Mouse (Mus musculus) ES-E14 (cell line): ENCODE results near the gene Gm47995.

Experiments used
- CHD2 ChIP-seq: IDR thresholded peaks from 2 replicates; pipeline ENCODE4 v1.6.1; 2014; ENCODE audit warnings: mild to moderate bottlenecking, low read depth, low read length, inconsistent platforms
- HCFC1 ChIP-seq: IDR thresholded peaks from 2 replicates; pipeline ENCODE4 v1.6.1; 2012; ENCODE audit warnings: low read length, inconsistent platforms, borderline replicate concordance; ENCODE audit not compliant: insufficient read depth
- MAFK ChIP-seq: IDR thresholded peaks from 2 replicates; pipeline ENCODE4 v1.6.1; 2014; ENCODE audit warnings: mild to moderate bottlenecking, low read depth, low read length, inconsistent platforms; ENCODE audit not compliant: insufficient read depth
- ZC3H11A ChIP-seq: IDR thresholded peaks from 2 replicates; pipeline ENCODE4 v1.6.1; 2012; ENCODE audit warnings: low read depth, mild to moderate bottlenecking, inconsistent platforms, low read length, borderline replicate concordance

DNA sequence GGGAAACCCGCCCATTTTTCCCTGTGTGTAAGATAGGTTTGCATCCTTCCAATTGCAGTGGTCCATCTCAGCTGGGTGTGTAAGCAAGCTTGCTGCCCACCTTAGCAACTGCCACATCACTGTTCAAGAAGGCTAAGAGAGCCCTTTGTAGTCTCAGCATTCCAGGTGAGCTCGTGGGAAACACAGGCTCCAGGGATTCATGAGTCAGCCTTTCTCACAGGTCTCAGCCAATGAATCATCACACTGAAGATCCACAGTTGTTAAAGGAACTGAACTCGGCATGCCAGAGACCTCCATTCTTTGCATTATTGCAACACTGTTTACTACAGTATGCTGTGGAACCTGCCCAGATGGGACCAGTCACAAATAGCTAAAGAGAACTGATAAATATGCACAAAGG lies 29.6 kb upstream of the Gm47995 start:
- TF ChIP-seq ZC3H11A, result no peak
- TF ChIP-seq CHD2, result no peak
- no peak for TF ChIP-seq HCFC1
- peak; percentile 71 for TF ChIP-seq MAFK
